Mouse (Mus musculus): ENCODE measurements at regions not wholly inside any gene's neighbourhood (a gene's known extent, or its start where the extent isn't known, plus 50 kb on each side); places are given as distances from the start of the nearest gene placed in this dataset.

- TF ChIP-seq CTCF (conservative IDR thresholded peaks at IDR 0.05; ENCODE audit: insufficient read depth, insufficient read length, low read depth, low read length) (no peak), POLR2A (IDR thresholded peaks at IDR 0.05; ENCODE audit: low read depth, low read length) (no peak)
Observed at GRCm38 (mm10) chr1:185727749-185728148, 273.1 kb downstream of the Slc30a10 start.

Measured in kidney, adult 2 months (tissue).